Mouse (Mus musculus): ENCODE results near the gene Palm2.

DNA sequence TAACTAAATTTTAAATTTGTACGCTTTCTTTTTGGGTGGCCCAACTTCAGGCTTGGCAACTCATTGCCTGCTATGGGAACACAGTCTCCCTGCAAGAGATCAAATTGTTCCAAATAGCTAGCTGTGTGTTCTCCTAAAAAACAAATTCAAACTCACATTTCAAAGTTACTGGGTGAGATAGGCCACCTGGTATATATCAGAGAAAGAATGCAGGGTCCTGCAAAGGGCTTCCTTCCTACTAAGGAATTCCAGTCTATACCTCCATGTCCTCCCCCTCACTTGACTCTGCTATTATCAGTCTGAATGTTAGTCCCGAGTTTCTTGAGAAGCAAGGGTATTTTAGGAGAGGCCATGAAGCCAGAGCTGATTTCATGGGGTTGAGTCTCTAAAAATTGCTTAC, 81.3 kb downstream of the Palm2 start:
- TF ChIP-seq POLR2A (IDR thresholded peaks at IDR 0.05; ENCODE audit: low read depth, low read length) (no peak), CTCF (conservative IDR thresholded peaks at IDR 0.05; ENCODE audit: insufficient read depth, insufficient read length, low read depth, low read length) (no peak)
